Mouse (Mus musculus) myocyte (in vitro differentiated cells): ENCODE measurements around the gene Tsen2. TPM values are rescaled to one million over a fixed set of nuclear protein-coding genes. Genes with fewer than 3 reads are reported as not detected.

Source experiments
- H3K27me3 ChIP-seq: one replicate; pipeline ENCODE4 v1.6.1; 2011; ENCODE audit not compliant: control insufficient read depth, insufficient read depth, insufficient read length
- H3K36me3 ChIP-seq: one replicate; pipeline ENCODE4 v1.6.1; 2011; ENCODE audit not compliant: control insufficient read depth, insufficient read depth
- H3K4me2 ChIP-seq: one replicate; pipeline ENCODE4 v1.6.1; 2011; ENCODE audit warnings: low read depth, control low read depth
- H3K4me3 ChIP-seq: one replicate; pipeline ENCODE4 v1.5.1; 2011; ENCODE audit warnings: mild to moderate bottlenecking, control low read depth, moderate library complexity
- H3K79me2 ChIP-seq: one replicate; pipeline ENCODE4 v1.6.1; 2011; ENCODE audit not compliant: control insufficient read depth, insufficient read depth
- H3ac ChIP-seq: one replicate; pipeline ENCODE4 v1.6.1; 2011; ENCODE audit not compliant: control insufficient read depth, insufficient read length
- CEBPB ChIP-seq: IDR thresholded peaks from 2 replicates; pipeline ENCODE4 v1.6.1; 2011; ENCODE audit warnings: mild to moderate bottlenecking, moderate library complexity; ENCODE audit not compliant: poor library complexity, insufficient read depth, severe bottlenecking
- E2F4 ChIP-seq: IDR thresholded peaks from one replicate; pipeline ENCODE4 v1.6.1; 2011; ENCODE audit warnings: mild to moderate bottlenecking, control low read depth, moderate library complexity; ENCODE audit not compliant: insufficient read depth
- MAX ChIP-seq: IDR thresholded peaks from one replicate; pipeline ENCODE4 v1.6.1; 2011; ENCODE audit warnings: low read depth, mild to moderate bottlenecking, control low read depth
- MYOD1 ChIP-seq, 3 experiments: IDR thresholded peaks; one replicate each; pipeline ENCODE4 v1.6.1; 2011; ENCODE audit warnings: control low read depth in 2 of 3, low read depth in 2 of 3, mild to moderate bottlenecking in 2 of 3, moderate library complexity in 1 of 3; ENCODE audit not compliant: insufficient read length in 2 of 3, control insufficient read depth in 1 of 3
- MYOG ChIP-seq, 3 experiments: IDR thresholded peaks; one replicate each; pipeline ENCODE4 v1.6.1; 2011; ENCODE audit warnings: control low read depth in 2 of 3, low read depth in 2 of 3, mild to moderate bottlenecking in 2 of 3; ENCODE audit not compliant: insufficient read length in 2 of 3, control insufficient read depth in 1 of 3, insufficient read depth in 1 of 3
- POLR2A ChIP-seq: IDR thresholded peaks from one replicate; pipeline ENCODE4 v1.6.1; 2011; ENCODE audit warnings: low read depth, mild to moderate bottlenecking, control low read depth, moderate library complexity; ENCODE audit not compliant: insufficient read length
- POLR2AphosphoS2 ChIP-seq: IDR thresholded peaks from one replicate; pipeline ENCODE4 v1.6.1; 2011; ENCODE audit warnings: low read depth, control low read depth; ENCODE audit not compliant: insufficient read length
- REST ChIP-seq: IDR thresholded peaks from one replicate; pipeline ENCODE4 v1.6.1; 2011; ENCODE audit warnings: mild to moderate bottlenecking, control low read depth, moderate library complexity; ENCODE audit not compliant: insufficient read depth, insufficient read length
- SRF ChIP-seq: IDR thresholded peaks from one replicate; pipeline ENCODE4 v1.6.1; 2011; ENCODE audit warnings: low read depth; ENCODE audit not compliant: control insufficient read depth, insufficient read length
- TCF12 ChIP-seq: IDR thresholded peaks from one replicate; pipeline ENCODE4 v1.6.1; 2011; ENCODE audit warnings: mild to moderate bottlenecking, control low read depth; ENCODE audit not compliant: poor library complexity, insufficient read depth, severe bottlenecking
- TCF3 ChIP-seq: IDR thresholded peaks from one replicate; pipeline ENCODE4 v1.6.1; 2011; ENCODE audit warnings: low read depth, control low read depth; ENCODE audit not compliant: insufficient read length
- USF1 ChIP-seq: IDR thresholded peaks from one replicate; pipeline ENCODE4 v1.6.1; 2011; ENCODE audit warnings: low read depth, mild to moderate bottlenecking, control low read depth, moderate library complexity
- polyA plus RNA-seq: library from polyadenylated mRNA; unstranded; fragments of >200 nt; fragmentation: generic; extraction: Trizol; gene quantifications from one replicate; pipeline ENCODE4 v1.2.1, GENCODE M21; 2012; ENCODE audit warnings: missing spikeins

Gene Tsen2
- 13.4 TPM for polyA plus RNA-seq

- peak in 1 of 3 experiments; percentile 3 for TF ChIP-seq MYOG (IDR thresholded peaks at IDR 0.05; ENCODE audit: control insufficient read depth in 1 of 3, insufficient read depth in 1 of 3, insufficient read length in 2 of 3, low read depth in 2 of 3)
- TF ChIP-seq MAX = no peak
- TF ChIP-seq SRF = peak; percentile 22
- peak; percentile 86 for TF ChIP-seq POLR2AphosphoS2
- peak; percentile 86 for TF ChIP-seq POLR2A
- no peak for TF ChIP-seq TCF3
- TF ChIP-seq E2F4 = no peak
- no peak for TF ChIP-seq TCF12
- peak in 1 of 3 experiments; percentile 47 for TF ChIP-seq MYOD1 (IDR thresholded peaks at IDR 0.05; ENCODE audit: control insufficient read depth in 1 of 3, insufficient read length in 2 of 3, low read depth in 2 of 3)
- TF ChIP-seq USF1 = no peak
- no peak for TF ChIP-seq REST
- TF ChIP-seq CEBPB = no peak
- peak within 1 kb of the TSS; percentile 53 for H3ac ChIP-seq
- H3K79me2 ChIP-seq = peaks cover 14% of the 10 kb centered on the region
- H3K36me3 ChIP-seq = no peaks in the 10 kb centered on the region
- H3K27me3 ChIP-seq = no peaks in the 10 kb centered on the region
- peak within 1 kb of the TSS; percentile 70 for H3K4me3 ChIP-seq
- peak within 1 kb of the TSS; percentile 75 for H3K4me2 ChIP-seq
These were observed at the start of gene Tsen2 for GRCm38 (mm10) chr6:115544442-115544970. Tsen2 (plus strand) TSS chr6:115544664.

GRCm38 (mm10) chr6:115499540-115499939 lies 44.9 kb upstream of the Tsen2 start:
- H3K79me2 ChIP-seq = no peaks in the 10 kb centered on the region
- H3ac ChIP-seq = no peak overlapping the region
- H3K27me3 ChIP-seq = no peaks in the 10 kb centered on the region
- H3K4me2 ChIP-seq = no peak overlapping the region
- TF ChIP-seq POLR2A (no peak), MAX (no peak), MYOD1 (IDR thresholded peaks at IDR 0.05; ENCODE audit: control insufficient read depth in 1 of 3, insufficient read length in 2 of 3, low read depth in 2 of 3) (no peak), MYOG (IDR thresholded peaks at IDR 0.05; ENCODE audit: control insufficient read depth in 1 of 3, insufficient read depth in 1 of 3, insufficient read length in 2 of 3, low read depth in 2 of 3) (no peak), USF1 (no peak), CEBPB (no peak)
- H3K36me3 ChIP-seq = no peaks in the 10 kb centered on the region
- H3K4me3 ChIP-seq = no peak overlapping the region

GRCm38 (mm10) chr6:115500234-115500633 lies 44.2 kb upstream of the Tsen2 start:
- TF ChIP-seq CEBPB (no peak), MYOD1 (IDR thresholded peaks at IDR 0.05; ENCODE audit: control insufficient read depth in 1 of 3, insufficient read length in 2 of 3, low read depth in 2 of 3) (no peak), USF1 (no peak), POLR2A (no peak), MYOG (IDR thresholded peaks at IDR 0.05; ENCODE audit: control insufficient read depth in 1 of 3, insufficient read depth in 1 of 3, insufficient read length in 2 of 3, low read depth in 2 of 3) (no peak), POLR2AphosphoS2 (no peak), TCF12 (no peak), E2F4 (no peak), TCF3 (no peak), MAX (no peak), SRF (no peak), REST (no peak)
- H3K27me3 ChIP-seq = no peaks in the 10 kb centered on the region

GRCm38 (mm10) chr6:115501131-115501530 lies 43.3 kb upstream of the Tsen2 start:
- Histone ChIP-seq H3K4me3 (no peak overlapping the region), H3ac (no peak overlapping the region), H3K4me2 (no peak overlapping the region), H3K36me3 (no peaks in the 10 kb centered on the region), H3K27me3 (no peaks in the 10 kb centered on the region), H3K79me2 (no peaks in the 10 kb centered on the region)
- TF ChIP-seq CEBPB = no peak
- TF ChIP-seq MYOD1 (IDR thresholded peaks at IDR 0.05; ENCODE audit: control insufficient read depth in 1 of 3, insufficient read length in 2 of 3, low read depth in 2 of 3) = no peak
- no peak for TF ChIP-seq POLR2AphosphoS2
- no peak for TF ChIP-seq TCF3
- no peak for TF ChIP-seq USF1
- TF ChIP-seq REST = no peak
- no peak for TF ChIP-seq MAX

More at GRCm38 (mm10) chr6:115500234-115500633, 44.2 kb upstream of the Tsen2 start:
- Histone ChIP-seq H3K36me3 (no peaks in the 10 kb centered on the region), H3ac (no peak overlapping the region), H3K4me3 (no peak overlapping the region), H3K4me2 (no peak overlapping the region), H3K79me2 (no peaks in the 10 kb centered on the region)

- Histone ChIP-seq H3ac (no peak overlapping the region), H3K36me3 (no peaks in the 10 kb centered on the region), H3K79me2 (no peaks in the 10 kb centered on the region), H3K4me3 (no peak overlapping the region), H3K4me2 (no peak overlapping the region), H3K27me3 (no peaks in the 10 kb centered on the region)
- no peak for TF ChIP-seq E2F4
- TF ChIP-seq POLR2A = no peak
- TF ChIP-seq MAX = no peak
- no peak for TF ChIP-seq MYOD1 (IDR thresholded peaks at IDR 0.05; ENCODE audit: control insufficient read depth in 1 of 3, insufficient read length in 2 of 3, low read depth in 2 of 3)
- no peak for TF ChIP-seq CEBPB
- no peak for TF ChIP-seq MYOG (IDR thresholded peaks at IDR 0.05; ENCODE audit: control insufficient read depth in 1 of 3, insufficient read depth in 1 of 3, insufficient read length in 2 of 3, low read depth in 2 of 3)
- no peak for TF ChIP-seq TCF12
- no peak for TF ChIP-seq USF1
- TF ChIP-seq TCF3 = no peak
- TF ChIP-seq SRF = no peak
- TF ChIP-seq REST = no peak
- TF ChIP-seq POLR2AphosphoS2 = no peak
These were observed 41.4 kb upstream of the Tsen2 start for GRCm38 (mm10) chr6:115503038-115503437.
